Mouse (Mus musculus) liver, embryonic 13.5 days (tissue): ENCODE results near the gene Atxn7. TPM values are rescaled to one million over a fixed set of nuclear protein-coding genes. Genes with fewer than 3 reads are reported as not detected.

Experiments used
- ATAC-seq: fragments of 200-750 bp; cut with Nextera tagmentation; 2 replicates; pipeline ENCODE4 v1.8.0; 2017; ENCODE audit warnings: low read depth, mild to moderate bottlenecking, moderate number of reproducible peaks, moderate library complexity
- DNase-seq: peaks from one replicate; pipeline ENCODE4 v3.0.0; 2022
- H3K27ac ChIP-seq: fragments of 300-500 bp; sonication (generic); 2 replicates; pipeline ENCODE4 v1.5.1; 2015; ENCODE audit warnings: moderate library complexity, mild to moderate bottlenecking, inconsistent platforms
- H3K27me3 ChIP-seq: fragments of 300-500 bp; sonication (generic); 2 replicates; pipeline ENCODE4 v1.6.1; 2015; ENCODE audit warnings: mild to moderate bottlenecking, inconsistent platforms
- H3K36me3 ChIP-seq: fragments of 300-500 bp; sonication (generic); 2 replicates; pipeline ENCODE4 v1.6.1; 2015; ENCODE audit warnings: mild to moderate bottlenecking, inconsistent platforms
- H3K4me1 ChIP-seq: fragments of 300-500 bp; sonication (generic); replicated peaks from 2 replicates; pipeline ENCODE4 v1.6.1; 2015; ENCODE audit warnings: inconsistent platforms
- H3K4me2 ChIP-seq: fragments of 300-500 bp; sonication (generic); 2 replicates; pipeline ENCODE4 v1.6.1; 2015; ENCODE audit warnings: inconsistent platforms, mild to moderate bottlenecking, moderate library complexity
- H3K4me3 ChIP-seq: fragments of 300-500 bp; sonication (generic); replicated peaks from 2 replicates; pipeline ENCODE4 v1.5.1; 2015; ENCODE audit warnings: mild to moderate bottlenecking, inconsistent platforms
- H3K9ac ChIP-seq: fragments of 300-500 bp; sonication (generic); 2 replicates; pipeline ENCODE4 v1.6.1; 2015; ENCODE audit warnings: mild to moderate bottlenecking, inconsistent platforms
- H3K9me3 ChIP-seq: fragments of 300-500 bp; sonication (generic); replicated peaks from 2 replicates; pipeline ENCODE4 v1.6.1; 2016; ENCODE audit warnings: inconsistent platforms
- WGBS: fragments of 180-500 bp; shearing (Covaris S2); methylation state at CpG from one replicate; pipeline ENCODE4 v1.1.7; 2015; ENCODE audit not compliant: insufficient replicate concordance; 5-methylcytosine and 5-hydroxymethylcytosine counted together
- polyA plus RNA-seq: library from polyadenylated mRNA; unstranded; fragments of >200 nt; fragmentation: Nextera tagmentation; extraction: Ambion mirVana; gene quantifications from 2 replicates; pipeline ENCODE4 v1.2.1, GENCODE M21; 2015

The Atxn7 gene
- polyA plus RNA-seq, 1 experiment from 2014 or later, result 1.2 TPM

DNA sequence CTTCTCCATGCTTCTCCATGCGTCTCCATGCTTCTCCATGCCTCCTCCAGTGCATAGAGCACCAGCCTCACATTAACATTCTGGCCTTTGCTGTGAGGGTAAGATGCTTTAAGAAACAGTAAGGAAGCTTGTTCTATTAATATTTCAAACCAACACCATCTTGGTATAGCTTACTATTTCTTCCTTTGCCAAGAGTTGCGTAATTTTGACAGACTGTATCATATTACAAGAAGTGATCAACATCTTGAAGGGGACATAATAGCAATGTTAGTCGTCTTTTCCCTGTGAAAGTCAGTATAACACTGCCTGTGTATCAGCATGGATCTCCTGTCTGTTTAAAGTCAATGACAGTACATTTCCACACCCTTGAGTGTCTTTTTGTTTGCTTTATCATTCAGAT is 29.5 kb downstream of the Atxn7 start:
- DNase-seq (no peak), ATAC-seq (no peak)
- no peaks in the 10 kb centered on the region for H3K27me3 ChIP-seq
- no peaks in the 10 kb centered on the region for H3K9me3 ChIP-seq
- no peak overlapping the region for H3K27ac ChIP-seq
- no peak overlapping the region for H3K4me2 ChIP-seq
- 75% methylated on average over 3 of the region's 3 CpGs for WGBS
- H3K4me1 ChIP-seq, result 0 out of 2 replicates have a peak, but pooled peaks cover 4% of the 10 kb centered on the region
- no peaks in the 10 kb centered on the region for H3K36me3 ChIP-seq
- no peak overlapping the region for H3K9ac ChIP-seq
- no peak overlapping the region for H3K4me3 ChIP-seq

DNA sequence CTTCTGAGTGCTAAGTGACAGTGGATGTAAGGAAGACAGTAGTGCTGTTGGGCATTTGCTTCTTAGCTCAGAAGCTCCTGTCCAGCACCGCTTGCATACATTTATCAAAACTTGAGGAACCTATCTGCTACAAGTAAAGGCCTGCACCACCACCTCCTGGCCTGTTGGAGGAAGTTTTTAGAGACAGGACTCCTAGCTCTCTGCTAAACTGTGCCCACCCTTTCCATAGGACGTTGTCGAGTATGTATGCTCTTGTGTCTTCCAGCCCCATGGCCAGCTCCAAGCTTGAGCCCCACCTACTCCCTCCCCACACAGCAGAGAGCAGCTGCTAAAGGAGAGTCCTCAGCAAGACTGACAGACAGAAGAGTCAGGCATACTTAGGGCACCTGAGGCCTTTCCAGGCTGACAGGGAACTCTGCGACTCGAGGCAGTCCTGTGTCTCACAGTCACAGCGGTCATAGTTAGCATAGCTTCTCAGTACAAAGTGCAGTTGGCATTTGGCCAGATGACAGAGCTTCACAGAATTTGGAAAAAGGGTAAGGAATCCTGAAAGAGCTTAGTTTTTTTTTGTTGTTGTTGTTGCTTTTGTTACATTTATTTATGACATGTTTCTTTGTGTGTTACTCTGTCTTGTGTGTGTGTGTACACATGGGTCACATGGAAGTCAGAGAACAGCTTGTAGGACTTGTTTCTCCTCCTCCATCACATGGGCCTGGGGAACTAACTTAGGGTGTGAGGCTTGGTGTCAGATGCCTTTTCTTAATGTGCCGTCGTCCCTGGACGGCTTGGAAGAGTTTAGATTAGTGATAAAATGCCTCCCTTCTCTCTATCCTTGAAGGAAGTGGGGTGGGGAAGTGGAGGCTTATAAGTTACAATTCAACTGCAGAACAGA is 34.2 kb downstream of the Atxn7 start:
- H3K27ac ChIP-seq, result no peak overlapping the region
- no peaks in the 10 kb centered on the region for H3K9me3 ChIP-seq
- ATAC-seq, result no peak
- H3K4me1 ChIP-seq, result 0 out of 2 replicates have a peak, but pooled peaks cover 4% of the 10 kb centered on the region
- DNase-seq, result no peak
- WGBS, result 47% methylated on average over 9 of the region's 9 CpGs
- H3K4me2 ChIP-seq, result no peak overlapping the region
- H3K9ac ChIP-seq, result no peak overlapping the region
- H3K4me3 ChIP-seq, result no peak overlapping the region
- H3K36me3 ChIP-seq, result no peaks in the 10 kb centered on the region
- H3K27me3 ChIP-seq, result no peaks in the 10 kb centered on the region

DNA sequence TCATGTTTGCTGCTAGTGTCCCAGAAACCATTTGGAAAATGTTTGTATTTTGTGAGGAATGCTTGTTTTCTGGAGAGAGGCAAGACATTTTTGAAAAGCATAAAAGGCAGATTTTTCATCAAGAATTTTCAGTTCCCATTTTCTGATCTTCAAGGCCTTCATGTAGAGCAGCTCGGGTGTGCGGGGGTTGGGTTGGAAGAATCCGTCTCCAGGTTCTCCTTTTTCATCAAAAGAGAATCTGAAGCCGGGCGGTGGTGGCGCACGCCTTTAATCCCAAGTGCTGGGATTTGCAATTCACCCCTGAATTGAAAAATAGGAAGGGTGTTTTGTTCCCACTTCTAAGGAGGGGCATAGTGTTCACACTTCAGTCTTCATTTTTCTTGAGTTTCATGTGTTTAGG is 41.5 kb downstream of the Atxn7 start:
- WGBS, result 80% methylated on average over 7 of the region's 7 CpGs
- no peaks in the 10 kb centered on the region for H3K9me3 ChIP-seq
- no peaks in the 10 kb centered on the region for H3K4me1 ChIP-seq
- ATAC-seq (no peak), DNase-seq (no peak)
- H3K27ac ChIP-seq, result no peak overlapping the region
- H3K27me3 ChIP-seq, result no peaks in the 10 kb centered on the region
- no peak overlapping the region for H3K4me3 ChIP-seq
- no peaks in the 10 kb centered on the region for H3K36me3 ChIP-seq
- H3K9ac ChIP-seq, result no peak overlapping the region
- H3K4me2 ChIP-seq, result no peak overlapping the region

DNA sequence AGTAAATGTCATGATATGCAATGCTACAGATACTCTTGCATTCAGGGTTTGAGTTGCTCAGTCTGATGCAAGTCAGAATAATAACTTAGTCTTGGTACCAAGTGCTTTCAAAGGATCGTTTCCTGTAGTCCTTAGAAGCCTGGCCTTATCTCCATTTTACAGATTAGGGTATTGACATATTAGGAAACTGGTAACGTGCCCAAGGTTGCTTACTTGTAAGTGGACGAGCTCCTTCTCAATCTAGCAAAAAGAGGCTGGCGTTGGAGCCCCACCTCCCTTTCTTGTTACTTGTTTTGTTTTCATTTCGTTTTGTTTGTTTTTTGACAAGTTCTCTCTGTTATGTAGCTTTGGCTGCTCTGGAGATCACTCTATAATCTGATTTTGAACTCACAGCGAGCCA is 48.5 kb downstream of the Atxn7 start:
- Histone ChIP-seq H3K4me2 (0 out of 2 replicates have a peak overlapping the region, but pooled peaks have one; percentile 2), H3K9ac (no peak overlapping the region), H3K27me3 (no peaks in the 10 kb centered on the region), H3K9me3 (no peaks in the 10 kb centered on the region), H3K36me3 (no peaks in the 10 kb centered on the region), H3K27ac (no peak overlapping the region), H3K4me3 (no peak overlapping the region), H3K4me1 (peaks cover 22% of the 10 kb centered on the region)
- ATAC-seq (no peak), DNase-seq (no peak)
- 16% methylated on average over 6 of the region's 6 CpGs for WGBS

DNA sequence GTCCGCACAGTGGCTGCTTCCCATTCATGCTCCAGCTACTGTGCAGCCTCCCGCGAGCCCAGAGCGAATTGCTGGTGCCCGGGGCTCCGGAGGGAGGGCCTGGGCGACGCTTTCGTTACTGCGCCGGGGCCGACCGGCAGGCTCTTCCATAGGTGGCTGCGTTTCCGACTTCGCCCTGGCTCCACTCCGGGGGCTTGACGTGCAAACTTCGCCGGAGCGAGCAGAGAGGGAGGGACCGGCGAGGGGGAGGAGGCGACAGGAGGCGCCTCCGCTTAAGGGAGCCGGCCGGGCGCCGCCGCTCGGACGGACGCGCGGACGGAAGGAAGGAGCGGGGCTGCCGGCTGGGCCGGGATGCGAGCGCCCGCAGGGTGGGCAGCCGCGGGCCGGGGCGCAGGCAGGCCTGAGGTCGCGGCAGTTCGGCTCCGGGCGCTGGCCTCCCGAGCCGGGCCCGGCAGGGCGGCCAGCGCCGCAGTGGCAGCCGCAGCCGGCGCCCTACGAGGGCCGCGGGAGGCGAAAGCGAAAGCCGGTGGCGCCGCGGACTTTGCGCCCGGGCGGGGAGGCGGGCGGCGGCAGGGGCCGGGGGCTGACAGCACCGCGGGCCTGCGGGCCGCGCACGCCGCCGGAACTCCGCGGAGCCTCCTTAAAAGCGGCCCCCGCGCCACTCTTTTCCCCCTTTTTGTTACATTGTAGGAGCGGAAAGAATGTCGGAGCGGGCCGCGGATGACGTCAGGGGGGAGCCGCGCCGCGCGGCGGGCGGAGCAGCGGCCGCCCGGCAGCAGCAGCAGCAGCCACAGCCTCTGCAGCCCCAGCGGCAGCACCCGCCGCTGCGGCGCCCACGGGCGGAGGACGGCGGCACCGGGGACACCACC is 51.4 kb downstream of the Atxn7 start:
- peak overlapping the region; percentile 94 for H3K4me2 ChIP-seq
- peak overlapping the region; percentile 92 for H3K9ac ChIP-seq
- no peaks in the 10 kb centered on the region for H3K36me3 ChIP-seq
- DNase-seq (peak; percentile 58), ATAC-seq (peak; percentile 88)
- no peaks in the 10 kb centered on the region for H3K9me3 ChIP-seq
- H3K4me1 ChIP-seq, result peaks cover 26% of the 10 kb centered on the region
- peak overlapping the region; percentile 89 for H3K4me3 ChIP-seq
- no peaks in the 10 kb centered on the region for H3K27me3 ChIP-seq
- peak overlapping the region; percentile 90 for H3K27ac ChIP-seq
- 0% methylated on average over 90 of the region's 116 CpGs for WGBS

DNA sequence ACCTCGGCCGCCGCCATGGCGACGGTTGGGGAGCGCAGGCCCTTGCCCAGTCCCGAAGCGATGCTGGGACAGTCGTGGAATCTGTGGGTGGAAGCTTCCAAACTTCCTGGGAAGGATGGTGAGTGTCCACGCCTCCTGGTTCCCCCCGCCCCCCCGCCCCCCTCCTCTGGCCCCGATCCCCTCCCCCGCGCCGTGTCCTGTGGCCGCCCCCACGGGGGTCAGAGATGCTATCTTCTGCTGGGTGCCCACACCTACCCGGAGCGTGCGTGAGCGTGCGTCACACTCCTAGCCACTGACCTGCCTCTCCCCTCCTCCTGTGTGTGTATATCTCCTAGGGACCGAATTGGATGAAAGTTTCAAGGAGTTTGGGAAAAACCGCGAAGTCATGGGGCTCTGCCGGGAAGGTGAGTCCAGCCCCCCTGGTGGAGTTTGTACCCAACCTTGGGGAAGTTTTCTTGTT is 52.0 kb downstream of the Atxn7 start:
- DNase-seq, result peak; percentile 26
- Histone ChIP-seq H3K4me1 (peaks cover 26% of the 10 kb centered on the region), H3K36me3 (0 out of 2 replicates have a peak, but pooled peaks cover 4% of the 10 kb centered on the region), H3K27me3 (no peaks in the 10 kb centered on the region), H3K4me3 (peak overlapping the region; percentile 89), H3K9me3 (no peaks in the 10 kb centered on the region), H3K9ac (peak overlapping the region; percentile 92), H3K27ac (peak overlapping the region; percentile 90), H3K4me2 (peak overlapping the region; percentile 94)
- WGBS, result 2% methylated on average over 25 of the region's 27 CpGs
- peak; percentile 66 for ATAC-seq

DNA sequence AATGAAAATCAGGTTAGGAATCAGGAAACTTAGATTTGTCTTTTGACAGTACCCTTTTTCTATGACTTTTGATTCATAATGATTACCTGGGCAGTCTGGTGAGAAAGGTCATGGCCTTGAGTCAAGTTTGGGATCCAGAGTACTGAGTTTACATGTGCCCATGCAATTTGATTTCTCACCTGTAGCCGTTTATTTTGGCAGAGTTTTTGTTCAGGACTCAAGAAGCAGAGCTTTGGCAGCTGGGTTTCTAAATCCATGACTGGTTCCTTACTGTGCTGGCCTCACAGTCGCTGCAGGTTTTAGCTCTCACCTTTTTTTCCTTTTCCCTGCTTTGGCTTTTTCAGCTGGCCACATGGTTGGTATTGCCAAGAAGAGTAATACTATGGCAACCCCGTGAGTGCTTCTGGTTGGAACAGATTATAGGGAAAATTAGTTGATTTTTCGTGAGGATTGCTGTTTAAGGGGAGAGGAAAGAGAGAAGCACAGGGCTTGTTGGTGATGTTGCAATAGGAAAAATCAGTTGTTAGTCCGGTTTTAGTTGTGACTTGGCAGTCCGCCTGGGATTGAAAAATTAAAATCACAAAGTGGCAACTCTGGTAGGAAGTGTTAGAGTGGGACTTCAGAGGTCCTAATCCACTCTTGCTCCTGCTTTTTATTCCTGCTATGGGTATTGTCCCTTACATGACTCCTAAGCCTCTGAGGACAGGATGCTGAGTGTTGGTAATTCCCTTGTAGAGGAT is 53.6 kb downstream of the Atxn7 start:
- Histone ChIP-seq H3K9me3 (no peaks in the 10 kb centered on the region), H3K4me2 (no peak overlapping the region), H3K27me3 (no peaks in the 10 kb centered on the region), H3K27ac (no peak overlapping the region), H3K4me3 (no peak overlapping the region), H3K36me3 (0 out of 2 replicates have a peak, but pooled peaks cover 4% of the 10 kb centered on the region), H3K9ac (no peak overlapping the region), H3K4me1 (peaks cover 22% of the 10 kb centered on the region)
- DNase-seq, result no peak
- ATAC-seq, result no peak
- WGBS, result 69% methylated on average over 6 of the region's 6 CpGs

DNA sequence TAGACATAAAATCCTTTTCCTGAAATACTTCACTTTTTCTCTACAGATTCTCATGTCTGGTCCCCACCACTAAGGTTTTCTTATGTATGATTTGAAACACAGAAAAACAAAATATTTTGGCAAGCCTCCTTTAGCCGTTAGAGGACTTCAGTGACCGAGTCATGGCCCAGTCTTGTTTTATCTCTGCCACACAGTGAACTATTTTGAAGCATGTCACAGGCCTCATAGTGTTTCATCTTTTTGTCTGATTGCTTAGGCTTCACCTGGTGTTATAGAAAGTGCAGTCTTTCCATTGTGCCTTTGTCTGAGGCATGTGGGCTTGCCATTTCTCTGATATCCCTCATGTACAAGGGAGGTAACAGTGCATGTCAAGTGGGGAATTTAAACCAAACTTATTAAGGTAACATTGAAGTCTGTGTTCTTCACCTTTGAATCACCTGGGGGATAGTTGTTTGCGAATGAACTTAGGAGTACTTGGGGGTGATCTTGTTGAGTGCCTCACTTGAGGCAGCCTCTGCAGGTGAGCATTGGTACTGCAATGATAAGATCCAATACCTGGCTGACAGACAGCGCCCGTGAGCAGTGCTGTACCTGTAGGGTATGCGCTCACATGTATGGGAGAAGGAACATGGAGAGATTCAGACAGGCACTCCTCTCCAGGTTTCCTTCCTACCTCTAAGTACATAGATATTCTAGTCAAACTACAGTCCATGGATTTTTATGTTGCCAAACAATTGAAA is 58.1 kb downstream of the Atxn7 start:
- WGBS, result 72% methylated on average over 6 of the region's 6 CpGs

DNA sequence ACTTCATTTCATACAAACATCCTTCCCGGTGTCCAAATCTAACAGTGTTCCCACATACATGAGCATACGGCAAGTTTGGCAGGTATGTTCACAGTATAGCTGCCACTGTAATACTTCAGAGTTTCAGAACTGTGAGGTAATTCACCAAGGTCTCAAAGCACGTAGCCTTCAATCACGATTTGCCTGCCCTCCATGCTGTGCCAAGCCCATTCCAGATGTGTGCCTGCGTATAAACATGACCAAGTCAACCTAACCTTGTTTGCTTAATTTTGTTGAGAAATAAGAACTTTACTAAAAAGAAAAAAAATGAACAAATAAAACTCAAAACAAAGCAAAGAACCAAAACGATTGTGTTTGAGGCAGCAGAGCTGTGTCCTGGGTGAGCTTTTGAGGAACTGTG is 60.0 kb downstream of the Atxn7 start:
- no peak overlapping the region for H3K9ac ChIP-seq
- no peaks in the 10 kb centered on the region for H3K9me3 ChIP-seq
- DNase-seq (no peak), ATAC-seq (no peak)
- H3K4me1 ChIP-seq, result no peaks in the 10 kb centered on the region
- no peak overlapping the region for H3K27ac ChIP-seq
- peaks cover 8% of the 10 kb centered on the region; the same call in 1 of the 2 replicates for H3K36me3 ChIP-seq
- WGBS, result 80% methylated on average over 6 of the region's 6 CpGs
- no peaks in the 10 kb centered on the region for H3K27me3 ChIP-seq
- H3K4me3 ChIP-seq, result no peak overlapping the region
- H3K4me2 ChIP-seq, result no peak overlapping the region

More for the DNA sequence above, 58.1 kb downstream of the Atxn7 start:
- Histone ChIP-seq H3K4me3 (no peak overlapping the region), H3K4me2 (no peak overlapping the region), H3K36me3 (peaks cover 8% of the 10 kb centered on the region; the same call in 1 of the 2 replicates), H3K27me3 (no peaks in the 10 kb centered on the region), H3K4me1 (0 out of 2 replicates have a peak, but pooled peaks cover 4% of the 10 kb centered on the region), H3K9me3 (no peaks in the 10 kb centered on the region), H3K9ac (no peak overlapping the region), H3K27ac (no peak overlapping the region)
- DNase-seq (no peak), ATAC-seq (no peak)

DNA sequence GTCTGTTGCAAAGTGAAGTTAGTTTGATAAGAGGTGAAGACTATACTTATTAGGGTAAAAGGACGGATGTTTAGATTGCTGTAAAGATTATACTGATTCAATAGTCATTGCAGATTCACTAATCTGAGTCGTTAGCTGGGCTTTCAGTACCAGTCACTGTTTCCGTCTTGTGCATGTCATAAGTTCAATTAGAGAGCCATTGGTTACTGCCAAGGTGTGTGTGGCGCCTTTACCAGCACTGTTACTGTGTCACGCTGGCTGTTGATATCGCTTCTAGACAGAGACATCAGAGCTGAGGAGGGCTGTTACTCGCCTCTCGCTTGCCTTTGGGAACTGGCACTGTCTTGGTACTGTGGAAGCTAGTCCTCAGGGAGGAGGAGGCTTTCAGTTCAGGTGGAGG is 64.6 kb downstream of the Atxn7 start:
- Histone ChIP-seq H3K36me3 (peaks cover 1% of the 10 kb centered on the region; the same call in 1 of the 2 replicates), H3K4me3 (no peak overlapping the region), H3K4me1 (peaks cover 5% of the 10 kb centered on the region; the same call in 1 of the 2 replicates), H3K27me3 (no peaks in the 10 kb centered on the region), H3K9me3 (no peaks in the 10 kb centered on the region), H3K9ac (no peak overlapping the region), H3K27ac (no peak overlapping the region), H3K4me2 (no peak overlapping the region)
- DNase-seq (no peak), ATAC-seq (no peak)
- 73% methylated on average over 8 of the region's 8 CpGs for WGBS
